Mouse (Mus musculus) CH12.LX (cell line): ENCODE measurements around the gene Lama5. TPM values are rescaled to one million over a fixed set of nuclear protein-coding genes. Genes with fewer than 3 reads are reported as not detected.

Experiments
- DNase-seq: peaks from one replicate; pipeline ENCODE4 v3.0.0-alpha.2; 2013; ENCODE audit errors: extremely low read depth
- H3K27ac ChIP-seq: 2 replicates; pipeline ENCODE4 v1.5.1; 2012; ENCODE audit warnings: low read depth, mild to moderate bottlenecking, control low read depth, moderate library complexity; ENCODE audit not compliant: insufficient read depth
- H3K27me3 ChIP-seq: replicated peaks from 2 replicates; pipeline ENCODE3; 2012; ENCODE audit warnings: inconsistent platforms
- H3K36me3 ChIP-seq, 2 experiments: replicated peaks in 1 of 2; 2 replicates each; pipeline versions ENCODE3 to v1.6.1; 2012; ENCODE audit warnings: inconsistent platforms in 1 of 2, low read length in 1 of 2, mild to moderate bottlenecking in 1 of 2, mixed read lengths in 1 of 2, moderate library complexity in 1 of 2; ENCODE audit not compliant: control insufficient read depth in 1 of 2, insufficient read depth in 1 of 2
- H3K4me1 ChIP-seq, 2 experiments: 2 replicates each; pipeline ENCODE4 v1.6.1; 2012; ENCODE audit warnings: inconsistent platforms in 1 of 2, moderate library complexity in 1 of 2; ENCODE audit not compliant: insufficient read depth in 2 of 2, control insufficient read depth in 1 of 2
- H3K4me2 ChIP-seq: 2 replicates; pipeline ENCODE4 v1.6.1; 2012; ENCODE audit warnings: low read depth, mild to moderate bottlenecking, control low read depth; ENCODE audit not compliant: poor library complexity, insufficient read depth, severe bottlenecking
- H3K4me3 ChIP-seq, 3 experiments: fragments of 150-350 bp in 1 of 3; sonication (generic) in 1 of 3; replicated peaks in 1 of 3; 2 replicates each; pipeline versions ENCODE3 to v1.5.1; 2011 to 2012; ENCODE audit warnings: low read depth in 2 of 3, low read length in 2 of 3, mild to moderate bottlenecking in 2 of 3, moderate library complexity in 2 of 3, control low read depth in 1 of 3, improper control_type of control experiment in 1 of 3, inconsistent platforms in 1 of 3, mixed read lengths in 1 of 3; ENCODE audit not compliant: poor library complexity in 1 of 3
- H3K79me2 ChIP-seq: replicated peaks from 2 replicates; pipeline ENCODE4 v1.6.1; 2012; ENCODE audit warnings: mild to moderate bottlenecking, moderate library complexity; ENCODE audit not compliant: control insufficient read depth, poor library complexity, insufficient read depth, severe bottlenecking; ENCODE audit errors: extremely low read depth
- H3K9ac ChIP-seq: 2 replicates; pipeline ENCODE4 v1.6.1; 2012; ENCODE audit warnings: low read depth, mild to moderate bottlenecking, control low read depth, moderate library complexity; ENCODE audit not compliant: insufficient read depth
- H3K9me3 ChIP-seq: replicated peaks from 2 replicates; pipeline ENCODE3; 2012; ENCODE audit warnings: low read length, inconsistent platforms, mixed read lengths
- BHLHE40 ChIP-seq: IDR thresholded peaks from 2 replicates; pipeline ENCODE4 v1.6.1; 2011; ENCODE audit warnings: mild to moderate bottlenecking, low read depth, low read length, improper control_type of control experiment
- CHD1 ChIP-seq: IDR thresholded peaks from 2 replicates; pipeline ENCODE4 v1.6.1; 2012; ENCODE audit warnings: low read depth, low read length, improper control_type of control experiment, inconsistent platforms
- CTCF ChIP-seq, 2 experiments: IDR thresholded peaks in 1 of 2; conservative IDR thresholded peaks in 1 of 2; 2 replicates each; pipeline ENCODE4 v1.5.1; 2011 to 2012; ENCODE audit warnings: low read depth in 2 of 2, low read length in 2 of 2, improper control_type of control experiment in 1 of 2, inconsistent platforms in 1 of 2, mild to moderate bottlenecking in 1 of 2, moderate library complexity in 1 of 2
- ELF1 ChIP-seq: IDR thresholded peaks from 2 replicates; pipeline ENCODE4 v1.6.1; 2014; ENCODE audit warnings: low read depth, mild to moderate bottlenecking, inconsistent platforms, low read length, improper control_type of control experiment
- HCFC1 ChIP-seq: IDR thresholded peaks from 2 replicates; pipeline ENCODE4 v1.6.1; 2012; ENCODE audit warnings: low read depth, mild to moderate bottlenecking, inconsistent platforms, low read length, improper control_type of control experiment
- IRF4 ChIP-seq: IDR thresholded peaks from 2 replicates; pipeline ENCODE4 v1.6.1; 2014; ENCODE audit warnings: low read depth, mild to moderate bottlenecking, inconsistent platforms, low read length, improper control_type of control experiment
- JUN ChIP-seq: IDR thresholded peaks from 2 replicates; pipeline ENCODE4 v1.6.1; 2011; ENCODE audit warnings: low read depth, mild to moderate bottlenecking, low read length, improper control_type of control experiment, moderate library complexity; ENCODE audit not compliant: insufficient read depth
- JUND ChIP-seq: conservative IDR thresholded peaks from 2 replicates; pipeline ENCODE4 v1.6.1; 2011; ENCODE audit warnings: low read depth, low read length, improper control_type of control experiment
- MAFK ChIP-seq: IDR thresholded peaks from 2 replicates; pipeline ENCODE4 v1.6.1; 2011; ENCODE audit warnings: low read length, improper control_type of control experiment; ENCODE audit not compliant: insufficient replicate concordance
- MAX ChIP-seq: IDR thresholded peaks from 2 replicates; pipeline ENCODE4 v1.6.1; 2011; ENCODE audit warnings: low read length, improper control_type of control experiment
- MAZ ChIP-seq: IDR thresholded peaks from 2 replicates; pipeline ENCODE4 v1.6.1; 2012; ENCODE audit warnings: low read depth, mild to moderate bottlenecking, inconsistent platforms, low read length, improper control_type of control experiment, moderate library complexity
- MEF2A ChIP-seq: IDR thresholded peaks from 2 replicates; pipeline ENCODE4 v1.6.1; 2014; ENCODE audit warnings: low read depth, mild to moderate bottlenecking, inconsistent platforms, low read length, improper control_type of control experiment, borderline replicate concordance
- MYC ChIP-seq: IDR thresholded peaks from 2 replicates; pipeline ENCODE4 v1.6.1; 2011; ENCODE audit warnings: low read depth, mild to moderate bottlenecking, improper control_type of control experiment, low read length
- NELFE ChIP-seq: IDR thresholded peaks from 2 replicates; pipeline ENCODE4 v1.6.1; 2011; ENCODE audit warnings: low read depth, low read length, improper control_type of control experiment
- NRF1 ChIP-seq: IDR thresholded peaks from 2 replicates; pipeline ENCODE4 v1.6.1; 2014; ENCODE audit warnings: low read depth, mild to moderate bottlenecking, inconsistent platforms, low read length, improper control_type of control experiment, moderate library complexity
- PAX5 ChIP-seq: IDR thresholded peaks from 2 replicates; pipeline ENCODE4 v1.6.1; 2012; ENCODE audit warnings: low read length, inconsistent platforms, mixed read lengths
- POLR2A ChIP-seq: IDR thresholded peaks from 2 replicates; pipeline ENCODE4 v1.6.1; 2011; ENCODE audit warnings: low read depth, mild to moderate bottlenecking, improper control_type of control experiment, low read length
- POLR2AphosphoS2 ChIP-seq: IDR thresholded peaks from 2 replicates; pipeline ENCODE4 v1.6.1; 2011; ENCODE audit warnings: low read depth, low read length, improper control_type of control experiment
- RAD21 ChIP-seq: IDR thresholded peaks from 2 replicates; pipeline ENCODE4 v1.6.1; 2011; ENCODE audit warnings: low read depth, mild to moderate bottlenecking, low read length, improper control_type of control experiment, moderate library complexity
- RCOR1 ChIP-seq: conservative IDR thresholded peaks from 2 replicates; pipeline ENCODE4 v1.6.1; 2012; ENCODE audit warnings: low read depth, mild to moderate bottlenecking, inconsistent platforms, low read length, improper control_type of control experiment
- SIN3A ChIP-seq: IDR thresholded peaks from 2 replicates; pipeline ENCODE4 v1.6.1; 2012; ENCODE audit warnings: low read length, improper control_type of control experiment, inconsistent platforms
- SMC3 ChIP-seq: IDR thresholded peaks from 2 replicates; pipeline ENCODE4 v1.6.1; 2011; ENCODE audit warnings: low read depth, low read length, improper control_type of control experiment
- TBP ChIP-seq: conservative IDR thresholded peaks from 2 replicates; pipeline ENCODE4 v1.6.1; 2011; ENCODE audit warnings: low read depth, low read length, improper control_type of control experiment
- UBTF ChIP-seq: IDR thresholded peaks from 2 replicates; pipeline ENCODE4 v1.6.1; 2012; ENCODE audit warnings: low read depth, mild to moderate bottlenecking, inconsistent platforms, low read length, improper control_type of control experiment, moderate library complexity
- USF1 ChIP-seq: IDR thresholded peaks from 2 replicates; pipeline ENCODE4 v1.6.1; 2014; ENCODE audit warnings: low read depth, mild to moderate bottlenecking, inconsistent platforms, low read length, improper control_type of control experiment
- USF2 ChIP-seq: conservative IDR thresholded peaks from 2 replicates; pipeline ENCODE4 v1.6.1; 2011; ENCODE audit warnings: low read depth, low read length, improper control_type of control experiment
- ZC3H11A ChIP-seq: IDR thresholded peaks from 2 replicates; pipeline ENCODE4 v1.6.1; 2012; ENCODE audit warnings: low read depth, mild to moderate bottlenecking, inconsistent platforms, low read length, improper control_type of control experiment
- dilution Hi-C: fragments of 300-500 bp; cut with MboI; formaldehyde crosslinking; loops from 2 replicates; pipeline ENCODE4 v1.14.3; 2020; ENCODE audit warnings: low sequenced_read_pairs; ENCODE audit not compliant: extremely low pct_unique_long_range_greater_than_20kb, extremely low pct_ligation_motif_present
- in situ Hi-C: fragments of 300-500 bp; cut with MboI; formaldehyde crosslinking; loops from 3 replicates; pipeline ENCODE4 v1.14.3; 2019; ENCODE audit warnings: low sequenced_read_pairs, low pct_ligation_motif_present, low pct_unique_long_range_greater_than_20kb, mixed read lengths
- polyA plus RNA-seq: library from polyadenylated mRNA; unstranded; fragments of >175 nt; gene quantifications from 2 replicates; pipeline ENCODE4 v1.2.1, GENCODE M21; 2012; ENCODE audit warnings: low read depth; ENCODE audit not compliant: insufficient read length
- total RNA-seq, 2 experiments: library from RNA; depleted of rRNA; stranded (reverse); fragments of 300-350 nt in 1 of 2; fragments of >200 nt in 1 of 2; gene quantifications; 2 replicates each; pipeline ENCODE4 v1.2.3; 2012 to 2014

Lama5 gene
- total and polyA plus RNA-seq, 3 experiments, result 0.20 to 0.85 (median 0.67) TPM

DNA sequence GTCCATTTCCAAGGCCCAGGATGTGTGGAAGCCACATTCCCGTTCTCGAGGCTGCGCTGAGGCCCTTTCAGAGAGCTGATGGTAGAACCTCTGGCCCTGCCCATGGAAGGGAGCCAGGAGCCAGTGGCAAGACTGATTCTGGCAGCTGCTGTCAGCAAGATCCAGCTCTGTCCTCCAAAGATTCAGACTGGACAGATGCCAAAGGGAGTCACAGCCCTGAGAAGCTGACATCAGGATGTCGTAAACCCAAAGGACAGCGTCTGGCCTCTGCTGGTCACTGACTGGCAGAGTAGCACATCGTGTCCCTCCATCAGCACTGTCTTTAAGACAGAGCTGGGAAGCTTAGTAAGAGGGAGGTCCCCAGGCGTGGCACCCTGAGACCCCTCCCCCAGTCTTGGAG is 2.9 kb upstream of the Lama5 start:
- Histone ChIP-seq H3K79me2 (no peaks in the 10 kb centered on the region), H3K27me3 (peaks cover 81% of the 10 kb centered on the region), H3K4me2 (no peak overlapping the region), H3K9ac (no peak overlapping the region), H3K27ac (no peak overlapping the region), H3K9me3 (no peaks in the 10 kb centered on the region), H3K4me3 (no peak overlapping the region), H3K4me1 (peaks cover 4 to 7% of the 10 kb centered on the region in 2 experiments; a peak in 2 of 4 replicates), H3K36me3 (no peaks in the 10 kb centered on the region)
- TF ChIP-seq JUN, result no peak
- no peak for TF ChIP-seq JUND
- TF ChIP-seq MAFK, result no peak
- TF ChIP-seq MAZ, result no peak
- no peak for TF ChIP-seq POLR2A
- no peak for TF ChIP-seq USF2
- no peak for TF ChIP-seq CHD1
- no peak for TF ChIP-seq MEF2A
- TF ChIP-seq TBP, result no peak
- TF ChIP-seq USF1, result no peak
- TF ChIP-seq SIN3A, result no peak
- no peak for TF ChIP-seq ZC3H11A
- no peak for TF ChIP-seq MAX
- TF ChIP-seq NELFE, result no peak
- TF ChIP-seq SMC3, result no peak
- TF ChIP-seq NRF1, result no peak
- TF ChIP-seq UBTF, result no peak
- in situ Hi-C loops, result loop anchor here (5.0 kb wide), 1 partner anchor 36 kb away; no protein-coding TSS in a partner anchor
- DNase-seq, result no peak
- dilution Hi-C loops, result no loop called here

DNA sequence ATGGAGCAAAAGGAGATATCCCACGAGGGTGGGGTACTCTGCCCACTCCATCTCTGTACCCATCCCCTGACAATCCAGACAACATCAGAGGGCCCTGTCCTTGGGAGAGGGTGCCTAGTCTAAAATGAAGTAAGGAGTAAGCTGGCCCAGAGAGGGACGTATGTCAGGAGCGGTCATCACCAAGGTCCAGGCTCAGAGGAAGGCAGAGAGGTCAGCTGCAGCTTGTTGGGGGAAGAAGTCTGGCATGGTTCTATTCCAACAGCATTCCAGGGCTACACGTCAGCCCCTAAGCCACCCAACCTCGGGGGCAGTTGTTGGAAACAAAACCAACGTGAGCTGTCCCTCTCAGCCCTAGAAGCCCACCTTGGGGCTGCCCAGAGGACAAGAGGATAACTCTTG is 2.4 kb upstream of the Lama5 start:
- Histone ChIP-seq H3K4me3 (no peak overlapping the region), H3K27ac (no peak overlapping the region), H3K27me3 (peaks cover 84% of the 10 kb centered on the region), H3K4me2 (no peak overlapping the region), H3K36me3 (no peaks in the 10 kb centered on the region), H3K79me2 (no peaks in the 10 kb centered on the region), H3K4me1 (peaks cover 4 to 7% of the 10 kb centered on the region in 2 experiments; a peak in 2 of 4 replicates), H3K9me3 (no peaks in the 10 kb centered on the region), H3K9ac (no peak overlapping the region)
- DNase-seq, result no peak
- TF ChIP-seq CTCF (conservative IDR thresholded peaks at IDR 0.05 in 1 of 2, IDR thresholded peaks at IDR 0.05 in 1 of 2; ENCODE audit: low read depth in 2 of 2, low read length in 2 of 2) (no peak), NRF1 (no peak), RCOR1 (no peak), PAX5 (no peak), MYC (no peak), RAD21 (no peak), MAFK (no peak), SMC3 (no peak), MAX (no peak), HCFC1 (no peak), JUN (no peak), IRF4 (no peak), TBP (no peak), BHLHE40 (no peak), ELF1 (no peak), JUND (no peak), POLR2AphosphoS2 (no peak)
- dilution Hi-C loops (no loop called here), in situ Hi-C loops (loop anchor here (5.0 kb wide), 1 partner anchor 36 kb away; no protein-coding TSS in a partner anchor)
